ENCODE assay signal across 27 mouse cellular contexts in genomic region chr6:3688087-3688642, GRCm38 (mm10).
DNase-seq lines count a peak whose midpoint lies in the region; ATAC-seq lines count a peak whose summit lies in the region.
"Had no signal": no experiment of that assay in that cellular context is flagged by ENCODE, and none has a peak within 500 bp of the region (broad histone marks: within the 10 kb centered on the region; RNA-seq: fewer than 3 reads in every experiment).

No protein-coding gene starts in this region.

- intact Hi-C loops in heart, postnatal 36 days (cut with DNase I), result no loop called here

- ATAC-seq in forebrain, embryonic 13.5 days, result peak; percentile 36; the same call in 1 of the 2 replicates
- no peak for ATAC-seq in forebrain, embryonic 15.5 days (replicated peaks)
- ATAC-seq in neural tube, embryonic 12.5 days (ENCODE audit: low FRiP score, low read depth), result 0 out of 2 replicates have a peak, but pooled peaks have one; percentile 9
- no peak for ATAC-seq in neural tube, embryonic 15.5 days (ENCODE audit: low FRiP score)
- peak; percentile 76 for ATAC-seq in midbrain, embryonic 16.5 days
- ATAC-seq: hindbrain, embryonic 16.5 days; inflammation-experienced regulatory T-cells, adult 6 months; Patski had no signal

- DNase-seq in heart, postnatal 36 days, result no peak
- DNase-seq in heart, adult 9 months (ENCODE audit: low spot score in 2 of 2), result no peak
- DNase-seq: adrenal gland, postnatal 10 days; adrenal gland, postnatal 36 days; B cell, adult 2 months; cerebellum, adult 11 months; cerebellum, adult 2 months; cerebellum, adult 9-11 months; cerebellum, postnatal 25 days; gastrocnemius, postnatal 25 days; heart, adult 18-20 months had no signal

- H3K27me3 ChIP-seq in forebrain, embryonic 13.5 days, result no peaks in the 10 kb centered on the region
- H3K27me3 ChIP-seq in forebrain, embryonic 15.5 days, result no peaks in the 10 kb centered on the region
- H3K27me3 ChIP-seq in neural tube, embryonic 12.5 days (replicated peaks), result no peaks in the 10 kb centered on the region
- no peaks in the 10 kb centered on the region for H3K27me3 ChIP-seq in neural tube, embryonic 15.5 days (replicated peaks)
- no peaks in the 10 kb centered on the region for H3K27me3 ChIP-seq in midbrain, embryonic 16.5 days (ENCODE audit: control insufficient read depth, insufficient read depth, low read depth, low read length)
- H3K27me3 ChIP-seq: CH12.LX; embryonic facial prominence, embryonic 12.5 days; embryonic facial prominence, embryonic 15.5 days; forebrain, embryonic 12.5 days; hindbrain, embryonic 13.5 days had no signal

- H3K27ac ChIP-seq in forebrain, embryonic 13.5 days, result no peak overlapping the region
- H3K27ac ChIP-seq in forebrain, embryonic 15.5 days (replicated peaks), result no peak overlapping the region
- no peak overlapping the region for H3K27ac ChIP-seq in neural tube, embryonic 12.5 days
- H3K27ac ChIP-seq in neural tube, embryonic 15.5 days (replicated peaks), result no peak overlapping the region
- no peak overlapping the region for H3K27ac ChIP-seq in midbrain, embryonic 16.5 days (ENCODE audit: low read length)
- H3K27ac ChIP-seq: embryonic facial prominence, embryonic 12.5 days; embryonic facial prominence, embryonic 15.5 days; forebrain, embryonic 12.5 days; heart, embryonic 10.5 days; hindbrain, embryonic 10.5 days; hindbrain, embryonic 13.5 days had no signal

- H3K36me3 ChIP-seq in forebrain, embryonic 13.5 days (ENCODE audit: poor library complexity, severe bottlenecking), result no peaks in the 10 kb centered on the region
- H3K36me3 ChIP-seq in forebrain, embryonic 15.5 days, result no peaks in the 10 kb centered on the region
- H3K36me3 ChIP-seq in neural tube, embryonic 12.5 days, result no peaks in the 10 kb centered on the region
- no peaks in the 10 kb centered on the region for H3K36me3 ChIP-seq in neural tube, embryonic 15.5 days
- no peaks in the 10 kb centered on the region for H3K36me3 ChIP-seq in midbrain, embryonic 16.5 days (ENCODE audit: control insufficient read depth, insufficient read depth, low read length)
- H3K36me3 ChIP-seq: embryonic facial prominence, embryonic 12.5 days; embryonic facial prominence, embryonic 15.5 days; forebrain, embryonic 12.5 days; G1E; heart, embryonic 10.5 days; hindbrain, embryonic 10.5 days; hindbrain, embryonic 13.5 days had no signal

- no peak overlapping the region for H3K9ac ChIP-seq in forebrain, embryonic 13.5 days
- H3K9ac ChIP-seq in forebrain, embryonic 15.5 days (replicated peaks), result no peak overlapping the region
- no peak overlapping the region for H3K9ac ChIP-seq in neural tube, embryonic 12.5 days
- H3K9ac ChIP-seq in neural tube, embryonic 15.5 days (replicated peaks), result no peak overlapping the region
- no peak overlapping the region for H3K9ac ChIP-seq in midbrain, embryonic 16.5 days (ENCODE audit: low read depth, low read length)
- H3K9ac ChIP-seq: embryonic facial prominence, embryonic 12.5 days; embryonic facial prominence, embryonic 15.5 days; forebrain, embryonic 12.5 days; hindbrain, embryonic 13.5 days had no signal

- H3K4me3 ChIP-seq in forebrain, embryonic 13.5 days, result no peak overlapping the region
- H3K4me3 ChIP-seq in forebrain, embryonic 15.5 days, result no peak overlapping the region
- H3K4me3 ChIP-seq in neural tube, embryonic 12.5 days, result no peak overlapping the region
- H3K4me3 ChIP-seq in neural tube, embryonic 15.5 days (replicated peaks), result no peak overlapping the region
- no peak overlapping the region for H3K4me3 ChIP-seq in midbrain, embryonic 16.5 days (ENCODE audit: low read depth, low read length)
- H3K4me3 ChIP-seq: embryonic facial prominence, embryonic 12.5 days; embryonic facial prominence, embryonic 15.5 days; forebrain, embryonic 12.5 days; heart, embryonic 10.5 days; hindbrain, embryonic 10.5 days; hindbrain, embryonic 13.5 days had no signal

- H3K4me1 ChIP-seq in forebrain, embryonic 13.5 days, result no peaks in the 10 kb centered on the region; the same call in 1 of the 2 replicates
- H3K4me1 ChIP-seq in forebrain, embryonic 15.5 days, result no peaks in the 10 kb centered on the region
- H3K4me1 ChIP-seq in neural tube, embryonic 12.5 days, result no peaks in the 10 kb centered on the region
- no peaks in the 10 kb centered on the region for H3K4me1 ChIP-seq in neural tube, embryonic 15.5 days
- H3K4me1 ChIP-seq in midbrain, embryonic 16.5 days (ENCODE audit: control insufficient read depth, insufficient read depth, low read length), result no peaks in the 10 kb centered on the region
- H3K4me1 ChIP-seq: embryonic facial prominence, embryonic 12.5 days; embryonic facial prominence, embryonic 15.5 days; forebrain, embryonic 12.5 days; heart, embryonic 10.5 days; hindbrain, embryonic 10.5 days; hindbrain, embryonic 13.5 days had no signal

- no peak overlapping the region for H3K4me2 ChIP-seq in forebrain, embryonic 13.5 days
- no peak overlapping the region for H3K4me2 ChIP-seq in forebrain, embryonic 15.5 days (replicated peaks)
- no peak overlapping the region for H3K4me2 ChIP-seq in neural tube, embryonic 12.5 days (replicated peaks)
- no peak overlapping the region for H3K4me2 ChIP-seq in neural tube, embryonic 15.5 days
- no peak overlapping the region for H3K4me2 ChIP-seq in midbrain, embryonic 16.5 days (ENCODE audit: low read length)
- H3K4me2 ChIP-seq: embryonic facial prominence, embryonic 12.5 days; embryonic facial prominence, embryonic 15.5 days; forebrain, embryonic 12.5 days; hindbrain, embryonic 13.5 days had no signal

- H3K9me3 ChIP-seq in forebrain, embryonic 13.5 days (replicated peaks), result no peaks in the 10 kb centered on the region
- H3K9me3 ChIP-seq in forebrain, embryonic 15.5 days, result no peaks in the 10 kb centered on the region
- no peaks in the 10 kb centered on the region for H3K9me3 ChIP-seq in neural tube, embryonic 12.5 days
- H3K9me3 ChIP-seq in neural tube, embryonic 15.5 days (replicated peaks), result no peaks in the 10 kb centered on the region
- no peaks in the 10 kb centered on the region for H3K9me3 ChIP-seq in midbrain, embryonic 16.5 days (replicated peaks; ENCODE audit: control insufficient read depth, low read length, poor library complexity, severe bottlenecking)
- H3K9me3 ChIP-seq: embryonic facial prominence, embryonic 12.5 days; embryonic facial prominence, embryonic 15.5 days; forebrain, embryonic 12.5 days; G1E; heart, embryonic 10.5 days; hindbrain, embryonic 13.5 days had no signal

- 41% methylated on average over 7 of the region's 7 CpGs for WGBS in forebrain, embryonic 13.5 days
- WGBS in forebrain, embryonic 15.5 days, result 33% methylated on average over 7 of the region's 7 CpGs
- WGBS in neural tube, embryonic 12.5 days, result 75% methylated on average over 7 of the region's 7 CpGs
- WGBS in neural tube, embryonic 15.5 days, result 70% methylated on average over 7 of the region's 7 CpGs
- WGBS in midbrain, embryonic 16.5 days, result 40% methylated on average over 7 of the region's 7 CpGs

Comparison
In these comparisons a context has a peak if more than half of its experiments do, and no peak if none do; other contexts are left out.
1. ATAC-seq: peak in forebrain, embryonic 13.5 days (single experiment), neural tube, embryonic 12.5 days (single experiment) and midbrain, embryonic 16.5 days (single experiment); none in forebrain, embryonic 15.5 days (single experiment) and neural tube, embryonic 15.5 days (single experiment).